Mouse (Mus musculus): ENCODE measurements at regions not wholly inside any gene's neighbourhood (a gene's known extent, or its start where the extent isn't known, plus 50 kb on each side); places are given as distances from the start of the nearest gene placed in this dataset.

GRCm38 (mm10) chr12:65413034-65413700 is 187.8 kb downstream of the Wdr20rt start:
- Histone ChIP-seq H3K4me3 (ENCODE audit: insufficient read depth, low read length) (no peak overlapping the region), H3K27ac (ENCODE audit: insufficient read depth, low read length) (no peak overlapping the region), H3K4me1 (ENCODE audit: control insufficient read depth, insufficient read depth, low read length) (no peaks in the 10 kb centered on the region)
- TF ChIP-seq POLR2A (IDR thresholded peaks at IDR 0.05; ENCODE audit: extremely low read depth, insufficient read depth, low read length) (no peak), CTCF (IDR thresholded peaks at IDR 0.05; ENCODE audit: extremely low read depth, insufficient read depth, low read length) (no peak)

GRCm38 (mm10) chr12:65414393-65414792 is 189.1 kb downstream of the Wdr20rt start:
- Histone ChIP-seq H3K4me1 (ENCODE audit: control insufficient read depth, insufficient read depth, low read length) (no peaks in the 10 kb centered on the region), H3K27ac (ENCODE audit: insufficient read depth, low read length) (no peak overlapping the region), H3K4me3 (ENCODE audit: insufficient read depth, low read length) (no peak overlapping the region)
- TF ChIP-seq CTCF (IDR thresholded peaks at IDR 0.05; ENCODE audit: extremely low read depth, insufficient read depth, low read length) = no peak
- TF ChIP-seq POLR2A (IDR thresholded peaks at IDR 0.05; ENCODE audit: extremely low read depth, insufficient read depth, low read length) = no peak

- Histone ChIP-seq H3K4me1 (ENCODE audit: control insufficient read depth, insufficient read depth, low read length) (no peaks in the 10 kb centered on the region), H3K4me3 (ENCODE audit: insufficient read depth, low read length) (no peak overlapping the region), H3K27ac (ENCODE audit: insufficient read depth, low read length) (no peak overlapping the region)
- TF ChIP-seq POLR2A (IDR thresholded peaks at IDR 0.05; ENCODE audit: extremely low read depth, insufficient read depth, low read length) (no peak), CTCF (IDR thresholded peaks at IDR 0.05; ENCODE audit: extremely low read depth, insufficient read depth, low read length) (no peak)
Observed at GRCm38 (mm10) chr12:65416909-65417308, 191.6 kb downstream of the Wdr20rt start.

GRCm38 (mm10) chr12:65420127-65420526 is 194.8 kb downstream of the Wdr20rt start:
- TF ChIP-seq POLR2A (IDR thresholded peaks at IDR 0.05; ENCODE audit: extremely low read depth, insufficient read depth, low read length) = no peak
- no peak for TF ChIP-seq CTCF (IDR thresholded peaks at IDR 0.05; ENCODE audit: extremely low read depth, insufficient read depth, low read length)
- Histone ChIP-seq H3K4me1 (ENCODE audit: control insufficient read depth, insufficient read depth, low read length) (no peaks in the 10 kb centered on the region), H3K4me3 (ENCODE audit: insufficient read depth, low read length) (no peak overlapping the region), H3K27ac (ENCODE audit: insufficient read depth, low read length) (no peak overlapping the region)

- TF ChIP-seq CTCF (IDR thresholded peaks at IDR 0.05; ENCODE audit: extremely low read depth, insufficient read depth, low read length) (no peak), POLR2A (IDR thresholded peaks at IDR 0.05; ENCODE audit: extremely low read depth, insufficient read depth, low read length) (no peak)
- Histone ChIP-seq H3K4me3 (ENCODE audit: insufficient read depth, low read length) (no peak overlapping the region), H3K4me1 (ENCODE audit: control insufficient read depth, insufficient read depth, low read length) (no peaks in the 10 kb centered on the region), H3K27ac (ENCODE audit: insufficient read depth, low read length) (no peak overlapping the region)
Observed at GRCm38 (mm10) chr12:65424506-65424905, 199.2 kb downstream of the Wdr20rt start.

GRCm38 (mm10) chr12:65425440-65425839 is 200.1 kb downstream of the Wdr20rt start:
- H3K4me1 ChIP-seq (ENCODE audit: control insufficient read depth, insufficient read depth, low read length) = no peaks in the 10 kb centered on the region
- no peak overlapping the region for H3K4me3 ChIP-seq (ENCODE audit: insufficient read depth, low read length)
- TF ChIP-seq POLR2A (IDR thresholded peaks at IDR 0.05; ENCODE audit: extremely low read depth, insufficient read depth, low read length) (no peak), CTCF (IDR thresholded peaks at IDR 0.05; ENCODE audit: extremely low read depth, insufficient read depth, low read length) (no peak)
- no peak overlapping the region for H3K27ac ChIP-seq (ENCODE audit: insufficient read depth, low read length)

GRCm38 (mm10) chr12:65426884-65427283 is 201.6 kb downstream of the Wdr20rt start:
- no peaks in the 10 kb centered on the region for H3K4me1 ChIP-seq (ENCODE audit: control insufficient read depth, insufficient read depth, low read length)
- H3K4me3 ChIP-seq (ENCODE audit: insufficient read depth, low read length) = no peak overlapping the region
- TF ChIP-seq POLR2A (IDR thresholded peaks at IDR 0.05; ENCODE audit: extremely low read depth, insufficient read depth, low read length) (no peak), CTCF (IDR thresholded peaks at IDR 0.05; ENCODE audit: extremely low read depth, insufficient read depth, low read length) (no peak)
- H3K27ac ChIP-seq (ENCODE audit: insufficient read depth, low read length) = no peak overlapping the region

- H3K27ac ChIP-seq (ENCODE audit: insufficient read depth, low read length) = no peak overlapping the region
Observed at GRCm38 (mm10) chr12:65428214-65428981, 203.1 kb downstream of the Wdr20rt start.

GRCm38 (mm10) chr12:65450845-65451244 is 225.5 kb downstream of the Wdr20rt start:
- H3K4me3 ChIP-seq (ENCODE audit: insufficient read depth, low read length) = no peak overlapping the region
- TF ChIP-seq CTCF (IDR thresholded peaks at IDR 0.05; ENCODE audit: extremely low read depth, insufficient read depth, low read length) (no peak), POLR2A (IDR thresholded peaks at IDR 0.05; ENCODE audit: extremely low read depth, insufficient read depth, low read length) (no peak)
- H3K4me1 ChIP-seq (ENCODE audit: control insufficient read depth, insufficient read depth, low read length) = no peaks in the 10 kb centered on the region
- no peak overlapping the region for H3K27ac ChIP-seq (ENCODE audit: insufficient read depth, low read length)

More at GRCm38 (mm10) chr12:65428214-65428981, 203.1 kb downstream of the Wdr20rt start:
- H3K4me1 ChIP-seq (ENCODE audit: control insufficient read depth, insufficient read depth, low read length) = no peaks in the 10 kb centered on the region
- TF ChIP-seq POLR2A (IDR thresholded peaks at IDR 0.05; ENCODE audit: extremely low read depth, insufficient read depth, low read length) = no peak
- no peak for TF ChIP-seq CTCF (IDR thresholded peaks at IDR 0.05; ENCODE audit: extremely low read depth, insufficient read depth, low read length)
- no peak overlapping the region for H3K4me3 ChIP-seq (ENCODE audit: insufficient read depth, low read length)

- H3K27ac ChIP-seq (ENCODE audit: insufficient read depth, low read length) = no peak overlapping the region
- no peaks in the 10 kb centered on the region for H3K4me1 ChIP-seq (ENCODE audit: control insufficient read depth, insufficient read depth, low read length)
- TF ChIP-seq POLR2A (IDR thresholded peaks at IDR 0.05; ENCODE audit: extremely low read depth, insufficient read depth, low read length) (no peak), CTCF (IDR thresholded peaks at IDR 0.05; ENCODE audit: extremely low read depth, insufficient read depth, low read length) (no peak)
- H3K4me3 ChIP-seq (ENCODE audit: insufficient read depth, low read length) = no peak overlapping the region
Observed at GRCm38 (mm10) chr12:65455683-65456082, 230.4 kb downstream of the Wdr20rt start.
